Comparison of ENCODE assay signal across 11 mouse cellular contexts in genomic region chr17:31078581-31078980, GRCm38 (mm10). TPM values are rescaled to one million over a fixed set of nuclear protein-coding genes. Genes with fewer than 3 reads are reported as not detected.
DNase-seq lines count a peak whose midpoint lies in the region; ATAC-seq and TF ChIP-seq lines count a peak whose summit lies in the region.
"Had no signal": no experiment of that assay in that cellular context is flagged by ENCODE, and none has a peak within 500 bp of the region (broad histone marks: within the 10 kb centered on the region; RNA-seq: fewer than 3 reads in every experiment).

No protein-coding gene starts in this region.

- H3K36me3 ChIP-seq in hindbrain, embryonic 10.5 days: no peaks in the 10 kb centered on the region
- no peaks in the 10 kb centered on the region for H3K36me3 ChIP-seq in hindbrain, embryonic 14.5 days (replicated peaks; ENCODE audit: control insufficient read depth, insufficient read depth)
- no peaks in the 10 kb centered on the region for H3K36me3 ChIP-seq in lung, postnatal 0 days (ENCODE audit: insufficient read depth, low read length)
- no peaks in the 10 kb centered on the region for H3K36me3 ChIP-seq in limb, embryonic 13.5 days
- H3K36me3 ChIP-seq in neural tube, embryonic 14.5 days (ENCODE audit: control insufficient read depth, insufficient read depth, low read length): no peaks in the 10 kb centered on the region

- no peak overlapping the region for H3K4me3 ChIP-seq in hindbrain, embryonic 10.5 days
- H3K4me3 ChIP-seq in hindbrain, embryonic 14.5 days (replicated peaks; ENCODE audit: low read length): no peak overlapping the region
- no peak overlapping the region for H3K4me3 ChIP-seq in lung, postnatal 0 days (ENCODE audit: low read depth, low read length)
- no peak overlapping the region for H3K4me3 ChIP-seq in limb, embryonic 13.5 days
- H3K4me3 ChIP-seq in neural tube, embryonic 14.5 days (ENCODE audit: low read depth, low read length): no peak overlapping the region

- TF ChIP-seq CTCF in lung, postnatal 0 days (IDR thresholded peaks at IDR 0.05): no peak

- no peak for TF ChIP-seq EP300 in lung, postnatal 0 days (IDR thresholded peaks at IDR 0.05)

- no peak overlapping the region for H3K4me2 ChIP-seq in hindbrain, embryonic 14.5 days (replicated peaks)
- no peak overlapping the region for H3K4me2 ChIP-seq in lung, postnatal 0 days (replicated peaks; ENCODE audit: low read depth, low read length)
- H3K4me2 ChIP-seq in limb, embryonic 13.5 days (replicated peaks): no peak overlapping the region
- H3K4me2 ChIP-seq in neural tube, embryonic 14.5 days (ENCODE audit: low read depth, low read length): no peak overlapping the region

- ATAC-seq in hindbrain, embryonic 14.5 days (ENCODE audit: low FRiP score): no peak
- no peak for ATAC-seq in lung, postnatal 0 days
- ATAC-seq in limb, embryonic 13.5 days (ENCODE audit: low FRiP score, low read depth): no peak
- no peak for ATAC-seq in neural tube, embryonic 14.5 days (ENCODE audit: low read depth)

- H3K9me3 ChIP-seq in hindbrain, embryonic 10.5 days: no peaks in the 10 kb centered on the region
- H3K9me3 ChIP-seq in hindbrain, embryonic 14.5 days (ENCODE audit: control insufficient read depth, low read length): no peaks in the 10 kb centered on the region
- H3K9me3 ChIP-seq in lung, postnatal 0 days (ENCODE audit: low read length): no peaks in the 10 kb centered on the region
- H3K9me3 ChIP-seq in limb, embryonic 13.5 days: no peaks in the 10 kb centered on the region
- H3K9me3 ChIP-seq in neural tube, embryonic 14.5 days (ENCODE audit: control insufficient read depth, low read length): no peaks in the 10 kb centered on the region

- no peaks in the 10 kb centered on the region for H3K27me3 ChIP-seq in hindbrain, embryonic 10.5 days (ENCODE audit: insufficient read depth, poor library complexity, severe bottlenecking)
- H3K27me3 ChIP-seq in hindbrain, embryonic 14.5 days (ENCODE audit: control insufficient read depth, insufficient read depth, low read length): no peaks in the 10 kb centered on the region
- no peaks in the 10 kb centered on the region for H3K27me3 ChIP-seq in lung, postnatal 0 days (replicated peaks; ENCODE audit: insufficient read depth, low read length)
- H3K27me3 ChIP-seq in limb, embryonic 13.5 days: 0 out of 2 replicates have a peak, but pooled peaks cover 2% of the 10 kb centered on the region
- H3K27me3 ChIP-seq in neural tube, embryonic 14.5 days (ENCODE audit: control insufficient read depth, insufficient read depth, low read length): no peaks in the 10 kb centered on the region
- H3K27me3 ChIP-seq: CH12.LX had no signal

- peak overlapping the region; percentile 59 for H3K27ac ChIP-seq in hindbrain, embryonic 10.5 days
- H3K27ac ChIP-seq in hindbrain, embryonic 14.5 days: no peak overlapping the region
- peak overlapping the region; percentile 81 for H3K27ac ChIP-seq in lung, postnatal 0 days (ENCODE audit: low read length)
- 0 out of 2 replicates have a peak overlapping the region, but pooled peaks have one; percentile 22 for H3K27ac ChIP-seq in limb, embryonic 13.5 days
- H3K27ac ChIP-seq in neural tube, embryonic 14.5 days (ENCODE audit: low read depth, low read length): peak overlapping the region; percentile 55; the same call in 1 of the 2 replicates

- peaks cover 68% of the 10 kb centered on the region for H3K4me1 ChIP-seq in hindbrain, embryonic 10.5 days (replicated peaks)
- peaks cover 31% of the 10 kb centered on the region for H3K4me1 ChIP-seq in hindbrain, embryonic 14.5 days (replicated peaks; ENCODE audit: control insufficient read depth, insufficient read depth, low read length)
- H3K4me1 ChIP-seq in lung, postnatal 0 days (ENCODE audit: insufficient read depth, low read depth, low read length): peaks cover 6% of the 10 kb centered on the region; the same call in 1 of the 2 replicates
- H3K4me1 ChIP-seq in limb, embryonic 13.5 days: peaks cover 41% of the 10 kb centered on the region
- H3K4me1 ChIP-seq in neural tube, embryonic 14.5 days (ENCODE audit: control insufficient read depth, insufficient read depth, low read length): peaks cover 17% of the 10 kb centered on the region

- DNase-seq in hindbrain, embryonic 10.5 days (ENCODE audit: low spot score): no peak
- DNase-seq in hindbrain, embryonic 14.5 days (ENCODE audit: low spot score): no peak
- DNase-seq in lung, postnatal 0 days (ENCODE audit: low spot score): no peak
- no peak for DNase-seq in lung, postnatal 36 days
- no peak for DNase-seq in cerebellum, postnatal 25 days
- no peak for DNase-seq in thymus, postnatal 25 days
- DNase-seq: cerebellum, adult 18-20 months; right cerebral cortex, postnatal 14 days had no signal

- no peak overlapping the region for H3K9ac ChIP-seq in hindbrain, embryonic 14.5 days
- no peak overlapping the region for H3K9ac ChIP-seq in lung, postnatal 0 days (replicated peaks; ENCODE audit: low read depth)
- no peak overlapping the region for H3K9ac ChIP-seq in limb, embryonic 13.5 days
- H3K9ac ChIP-seq in neural tube, embryonic 14.5 days (replicated peaks; ENCODE audit: low read depth, low read length): no peak overlapping the region

- WGBS in hindbrain, embryonic 10.5 days: 76% methylated on average over 11 of the region's 11 CpGs
- WGBS in hindbrain, embryonic 14.5 days: 81% methylated on average over 11 of the region's 11 CpGs
- WGBS in lung, postnatal 0 days: 61% methylated on average over 11 of the region's 11 CpGs
- WGBS in limb, embryonic 13.5 days: 81% methylated on average over 11 of the region's 11 CpGs
- WGBS in neural tube, embryonic 14.5 days: 81% methylated on average over 11 of the region's 11 CpGs

RNA-seq across cellular contexts. Expression of gene Abcg1, which starts 21.1 kb away (rescaled TPM):
- polyA plus RNA-seq in hindbrain, embryonic 10.5 days (2016; fragmentation: Nextera tagmentation; extraction: Ambion mirVana): 6.9 and 9.7 TPM in 2 replicates
- polyA plus RNA-seq in hindbrain, embryonic 14.5 days (2014; fragmentation: Nextera tagmentation; extraction: Ambion mirVana): 19.3 and 21.1 TPM in 2 replicates
- polyA plus RNA-seq in lung, postnatal 0 days (2015; fragmentation: Nextera tagmentation; extraction: Ambion mirVana): 26.9 and 35.3 TPM in 2 replicates
- 9.0 and 9.2 TPM in 2 replicates for polyA plus RNA-seq in limb, embryonic 13.5 days (2015; fragmentation: Nextera tagmentation; extraction: Ambion mirVana)
- 20.5 and 21.0 TPM in 2 replicates for polyA plus RNA-seq in neural tube, embryonic 14.5 days (2014; fragmentation: Nextera tagmentation; extraction: Ambion mirVana)

RNA-seq across cellular contexts. Expression of gene Tff3, which starts 50.9 kb away (rescaled TPM):
- 1.1 TPM in 1 of 2 replicates, not detected in the other for polyA plus RNA-seq in hindbrain, embryonic 10.5 days (2016; fragmentation: Nextera tagmentation; extraction: Ambion mirVana)
- polyA plus RNA-seq in hindbrain, embryonic 14.5 days (2014; fragmentation: Nextera tagmentation; extraction: Ambion mirVana): 2.9 and 4.5 TPM in 2 replicates
- polyA plus RNA-seq in lung, postnatal 0 days (2015; fragmentation: Nextera tagmentation; extraction: Ambion mirVana): not detected in 2 replicates
- 0.59 TPM in 1 of 2 replicates, not detected in the other for polyA plus RNA-seq in limb, embryonic 13.5 days (2015; fragmentation: Nextera tagmentation; extraction: Ambion mirVana)
- 1.9 TPM in 1 of 2 replicates, not detected in the other for polyA plus RNA-seq in neural tube, embryonic 14.5 days (2014; fragmentation: Nextera tagmentation; extraction: Ambion mirVana)
